Mouse (Mus musculus): ENCODE results near the gene Hacd3. TPM values are rescaled to one million over a fixed set of nuclear protein-coding genes. Genes with fewer than 3 reads are reported as not detected.

Gene Hacd3
- polyA plus RNA-seq, 1 experiment, result 152 TPM

- H3K27me3 ChIP-seq (ENCODE audit: control insufficient read depth, insufficient read depth, low read length), result no peaks in the 10 kb centered on the region
- 76% methylated on average over 11 of the region's 11 CpGs for WGBS
- no peak for TF ChIP-seq CTCF (IDR thresholded peaks at IDR 0.05; ENCODE audit: borderline replicate concordance, insufficient read depth, low read depth, low read length)
- DNase-seq, result no peak
- H3K4me1 ChIP-seq (ENCODE audit: control insufficient read depth, insufficient read depth, low read length), result no peaks in the 10 kb centered on the region
- H3K4me3 ChIP-seq (replicated peaks; ENCODE audit: insufficient read depth, low read depth, low read length), result no peak overlapping the region
- no peak overlapping the region for H3K27ac ChIP-seq (ENCODE audit: insufficient read depth, low read length)
Observed at GRCm38 (mm10) chr9:64940731-64941346, 80.7 kb downstream of the Hacd3 start.

GRCm38 (mm10) chr9:64939790-64940189, 81.7 kb downstream of the Hacd3 start:
- no peaks in the 10 kb centered on the region for H3K4me1 ChIP-seq (ENCODE audit: control insufficient read depth, insufficient read depth, low read length)
- no peak overlapping the region for H3K4me3 ChIP-seq (replicated peaks; ENCODE audit: insufficient read depth, low read depth, low read length)
- WGBS, result 82% methylated on average over 2 of the region's 2 CpGs
- H3K27ac ChIP-seq (ENCODE audit: insufficient read depth, low read length), result no peak overlapping the region
- no peak for DNase-seq
- H3K27me3 ChIP-seq (ENCODE audit: control insufficient read depth, insufficient read depth, low read length), result no peaks in the 10 kb centered on the region
- TF ChIP-seq CTCF (IDR thresholded peaks at IDR 0.05; ENCODE audit: borderline replicate concordance, insufficient read depth, low read depth, low read length) (no peak), POLR2A (IDR thresholded peaks at IDR 0.05; ENCODE audit: borderline replicate concordance, insufficient read depth, low read length) (no peak)

- Histone ChIP-seq H3K27me3 (ENCODE audit: control insufficient read depth, insufficient read depth, low read length) (no peaks in the 10 kb centered on the region), H3K4me1 (ENCODE audit: control insufficient read depth, insufficient read depth, low read length) (peaks cover 4% of the 10 kb centered on the region; the same call in 1 of the 2 replicates), H3K4me3 (replicated peaks; ENCODE audit: insufficient read depth, low read depth, low read length) (no peak overlapping the region), H3K27ac (ENCODE audit: insufficient read depth, low read length) (no peak overlapping the region)
- TF ChIP-seq CTCF (IDR thresholded peaks at IDR 0.05; ENCODE audit: borderline replicate concordance, insufficient read depth, low read depth, low read length) (no peak), POLR2A (IDR thresholded peaks at IDR 0.05; ENCODE audit: borderline replicate concordance, insufficient read depth, low read length) (no peak)
- no peak for DNase-seq
- 47% methylated on average over 4 of the region's 4 CpGs for WGBS
Observed at GRCm38 (mm10) chr9:64939281-64939680, 82.2 kb downstream of the Hacd3 start.

GRCm38 (mm10) chr9:64938535-64938934, 83.0 kb downstream of the Hacd3 start:
- DNase-seq, result no peak
- Histone ChIP-seq H3K27ac (ENCODE audit: insufficient read depth, low read length) (no peak overlapping the region), H3K27me3 (ENCODE audit: control insufficient read depth, insufficient read depth, low read length) (no peaks in the 10 kb centered on the region), H3K4me1 (ENCODE audit: control insufficient read depth, insufficient read depth, low read length) (peaks cover 8% of the 10 kb centered on the region; the same call in 1 of the 2 replicates), H3K4me3 (replicated peaks; ENCODE audit: insufficient read depth, low read depth, low read length) (no peak overlapping the region)
- 88% methylated on average over 5 of the region's 5 CpGs for WGBS
- TF ChIP-seq POLR2A (IDR thresholded peaks at IDR 0.05; ENCODE audit: borderline replicate concordance, insufficient read depth, low read length), result no peak
- TF ChIP-seq CTCF (IDR thresholded peaks at IDR 0.05; ENCODE audit: borderline replicate concordance, insufficient read depth, low read depth, low read length), result no peak

- Histone ChIP-seq H3K4me1 (ENCODE audit: control insufficient read depth, insufficient read depth, low read length) (peaks cover 8% of the 10 kb centered on the region; the same call in 1 of the 2 replicates), H3K27me3 (ENCODE audit: control insufficient read depth, insufficient read depth, low read length) (no peaks in the 10 kb centered on the region), H3K27ac (ENCODE audit: insufficient read depth, low read length) (no peak overlapping the region), H3K4me3 (replicated peaks; ENCODE audit: insufficient read depth, low read depth, low read length) (no peak overlapping the region)
- TF ChIP-seq POLR2A (IDR thresholded peaks at IDR 0.05; ENCODE audit: borderline replicate concordance, insufficient read depth, low read length) (no peak), CTCF (IDR thresholded peaks at IDR 0.05; ENCODE audit: borderline replicate concordance, insufficient read depth, low read depth, low read length) (no peak)
- 55% methylated on average over 5 of the region's 5 CpGs for WGBS
- DNase-seq, result no peak
Observed at GRCm38 (mm10) chr9:64937491-64937890, 84.0 kb downstream of the Hacd3 start.

Other genes starting within 250 kb of the Hacd3 start
- gene Dennd4a, start 210.4 kb downstream of the Hacd3 start, polyA plus RNA-seq (2012; rRNA removed), result 34.6 and 34.9 TPM in 2 replicates
- gene Slc24a1, start 70.1 kb downstream of the Hacd3 start, polyA plus RNA-seq (2012; rRNA removed), result 0.02 and 0.03 TPM in 2 replicates
- gene Ints14, start 60.8 kb downstream of the Hacd3 start, polyA plus RNA-seq (2012; rRNA removed), result 24.1 and 26.4 TPM in 2 replicates
- 76.6 and 85.8 TPM in 2 replicates for gene Dpp8, start 10.7 kb upstream of the Hacd3 start, polyA plus RNA-seq (2012; rRNA removed)
- 28.9 and 29.0 TPM in 2 replicates for gene Igdcc4, start 79.8 kb upstream of the Hacd3 start, polyA plus RNA-seq (2012; rRNA removed)
- 1.8 and 2.4 TPM in 2 replicates for gene Igdcc3, start 119.5 kb upstream of the Hacd3 start, polyA plus RNA-seq (2012; rRNA removed)
- gene Parp16, start 173.7 kb upstream of the Hacd3 start, polyA plus RNA-seq (2012; rRNA removed), result 5.7 and 6.6 TPM in 2 replicates
- 0.10 and 0.17 TPM in 2 replicates for gene Cilp, start 243.5 kb upstream of the Hacd3 start, polyA plus RNA-seq (2012; rRNA removed)

Data from cerebellum, adult 2 months (tissue).